Mouse (Mus musculus): ENCODE measurements at regions not wholly inside any gene's neighbourhood (a gene's known extent, or its start where the extent isn't known, plus 50 kb on each side); places are given as distances from the start of the nearest gene placed in this dataset.

- no peak for DNase-seq
Observed at GRCm38 (mm10) chr3:19367761-19368160, 260.7 kb downstream of the 1700064H15Rik start.

All from thymus, postnatal 36 days (tissue).